Mouse (Mus musculus) neural tube, embryonic 15.5 days (tissue): ENCODE data around the gene Nfix. TPM values are rescaled to one million over a fixed set of nuclear protein-coding genes. Genes with fewer than 3 reads are reported as not detected.
"Not testable (repeated sequence)": the region's sequence is repeated elsewhere in the genome, so short reads cannot be mapped to it uniquely, and the experiment has no call there.

ENCODE experiments used
- ATAC-seq: fragments of 200-750 bp; cut with Nextera tagmentation; 2 replicates; pipeline ENCODE4 v1.8.0; 2017; ENCODE audit warnings: mild to moderate bottlenecking, moderate TSS enrichment, moderate library complexity; ENCODE audit not compliant: low FRiP score
- H3K27ac ChIP-seq: fragments of 300-500 bp; sonication (generic); replicated peaks from 2 replicates; pipeline ENCODE4 v1.5.1; 2015; ENCODE audit warnings: mild to moderate bottlenecking, inconsistent platforms
- H3K27me3 ChIP-seq: fragments of 300-500 bp; sonication (generic); replicated peaks from 2 replicates; pipeline ENCODE4 v1.6.1; 2015; ENCODE audit warnings: inconsistent platforms
- H3K36me3 ChIP-seq: fragments of 300-500 bp; sonication (generic); 2 replicates; pipeline ENCODE4 v1.6.1; 2015; ENCODE audit warnings: inconsistent platforms
- H3K4me1 ChIP-seq: fragments of 300-500 bp; sonication (generic); 2 replicates; pipeline ENCODE4 v1.6.1; 2015; ENCODE audit warnings: inconsistent platforms
- H3K4me2 ChIP-seq: fragments of 300-500 bp; sonication (generic); 2 replicates; pipeline ENCODE4 v1.6.1; 2015; ENCODE audit warnings: inconsistent platforms, mild to moderate bottlenecking, moderate library complexity
- H3K4me3 ChIP-seq: fragments of 300-500 bp; sonication (generic); replicated peaks from 2 replicates; pipeline ENCODE4 v1.5.1; 2015; ENCODE audit warnings: mild to moderate bottlenecking, inconsistent platforms
- H3K9ac ChIP-seq: fragments of 300-500 bp; sonication (generic); replicated peaks from 2 replicates; pipeline ENCODE4 v1.6.1; 2015; ENCODE audit warnings: mild to moderate bottlenecking, inconsistent platforms
- H3K9me3 ChIP-seq: fragments of 300-500 bp; sonication (generic); replicated peaks from 2 replicates; pipeline ENCODE4 v1.6.1; 2016; ENCODE audit warnings: inconsistent platforms
- WGBS: fragments of 180-500 bp; shearing (Covaris S2); methylation state at CpG from one replicate; pipeline ENCODE4 v1.1.7; 2015; ENCODE audit warnings: mixed read lengths; 5-methylcytosine and 5-hydroxymethylcytosine counted together
- polyA plus RNA-seq: library from polyadenylated mRNA; unstranded; fragments of >200 nt; fragmentation: Nextera tagmentation; extraction: Ambion mirVana; gene quantifications from 2 replicates; pipeline ENCODE4 v1.2.1, GENCODE M21; 2015

Nfix gene
- polyA plus RNA-seq, 1 experiment from 2014 or later = 70.5 TPM

DNA sequence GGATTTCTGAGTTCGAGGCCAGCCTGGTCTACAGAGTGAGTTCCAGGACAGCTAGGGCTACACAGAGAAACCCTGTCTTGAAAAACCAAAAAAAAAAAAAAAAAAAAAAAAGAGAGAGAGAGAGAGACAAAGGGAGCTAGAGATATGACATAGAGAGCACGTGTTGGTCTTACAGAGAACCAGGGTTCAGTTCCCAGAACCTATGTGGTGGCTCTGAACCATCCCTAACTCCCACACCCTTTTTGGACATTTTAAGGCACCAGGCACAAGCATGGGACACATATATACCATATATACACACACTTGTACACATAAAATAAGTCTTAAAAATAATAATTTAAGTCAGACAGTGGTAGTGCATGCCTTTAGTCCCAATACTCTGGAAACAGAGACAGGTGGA, 26.4 kb upstream of the Nfix start:
- not testable (repeated sequence) for H3K4me2 ChIP-seq, H3K36me3 ChIP-seq, H3K27ac ChIP-seq, H3K4me3 ChIP-seq, H3K27me3 ChIP-seq, ATAC-seq, H3K9me3 ChIP-seq, H3K9ac ChIP-seq
- 91% methylated on average over 2 of the region's 2 CpGs for WGBS
- peaks cover 10% of the 10 kb centered on the region for H3K4me1 ChIP-seq

DNA sequence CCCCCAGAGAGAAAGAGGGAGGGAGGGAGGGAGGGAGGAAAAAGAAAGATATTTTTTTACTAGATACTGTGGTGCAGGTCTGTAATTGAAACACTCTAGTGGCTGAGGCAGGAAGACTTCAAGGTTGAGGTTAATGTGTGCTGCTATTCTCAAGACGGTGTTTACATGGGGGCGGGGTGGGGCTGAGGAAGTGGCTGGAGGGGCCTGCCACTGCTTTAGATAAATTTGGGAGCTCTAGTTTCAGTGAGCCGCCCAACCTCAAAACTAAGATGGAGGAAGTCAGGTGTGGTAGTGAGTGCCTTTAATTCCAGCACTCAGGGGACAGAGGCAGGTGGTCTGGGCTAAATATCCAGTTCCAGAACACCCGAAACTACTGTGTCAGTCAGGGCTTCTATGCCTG, 25.5 kb upstream of the Nfix start:
- Histone ChIP-seq H3K4me3 (no peak overlapping the region), H3K36me3 (no peaks in the 10 kb centered on the region), H3K27me3 (no peaks in the 10 kb centered on the region), H3K4me2 (no peak overlapping the region), H3K27ac (no peak overlapping the region), H3K9me3 (no peaks in the 10 kb centered on the region), H3K4me1 (peaks cover 8% of the 10 kb centered on the region), H3K9ac (no peak overlapping the region)
- 69% methylated on average over 4 of the region's 4 CpGs for WGBS
- ATAC-seq = no peak

DNA sequence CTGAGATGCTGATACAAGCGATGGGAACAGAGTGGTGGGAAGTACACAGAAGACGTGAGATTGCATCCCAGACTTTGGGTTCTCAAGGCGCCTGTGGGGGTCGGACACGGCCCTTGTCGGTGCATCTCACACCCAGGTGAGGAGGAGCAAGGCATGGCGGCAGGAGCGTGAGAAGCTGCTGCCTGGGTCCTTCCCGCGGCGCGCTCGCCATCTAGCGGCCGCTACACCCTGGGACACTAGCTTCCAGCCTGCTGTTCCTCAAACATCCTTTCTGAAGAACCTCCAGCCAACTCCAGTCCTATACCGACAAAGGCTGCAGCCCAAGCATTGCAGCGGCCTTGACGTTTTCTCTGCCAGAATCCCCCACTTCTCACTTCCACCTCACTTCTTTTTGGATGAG, 23.5 kb upstream of the Nfix start:
- peak; percentile 91 for ATAC-seq

DNA sequence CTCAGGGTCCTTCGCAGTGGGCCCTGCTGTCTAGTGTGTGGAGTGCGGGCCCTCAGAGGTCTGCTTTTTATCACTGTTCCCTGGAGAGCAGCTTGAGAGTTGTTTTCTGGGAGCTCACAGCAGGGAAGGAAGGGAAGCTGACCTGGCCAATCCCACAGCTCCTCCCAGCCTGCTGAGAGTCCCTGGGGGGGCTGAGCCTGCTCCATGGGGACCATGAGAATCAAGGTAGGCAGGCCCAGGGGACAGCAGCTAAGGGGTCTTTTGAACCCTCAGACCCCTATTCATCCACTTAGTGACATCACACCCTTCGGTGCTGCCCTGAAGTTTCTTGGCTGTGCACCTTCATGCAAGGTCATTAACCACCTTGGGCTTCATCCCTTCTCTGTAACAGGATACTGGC, 22.6 kb upstream of the Nfix start, which contains the start of gene Dand5:
Gene Dand5 (minus strand): TSS at position 101 of the 400 bp plus-strand sequence.
- WGBS = 30% methylated on average over 3 of the region's 3 CpGs
- Histone ChIP-seq H3K27me3 (no peaks in the 10 kb centered on the region; the same call in 1 of the 2 replicates), H3K4me2 (peak within 1 kb of the TSS; percentile 62), H3K9me3 (no peaks in the 10 kb centered on the region), H3K4me3 (peak within 1 kb of the TSS; percentile 33), H3K9ac (peak within 1 kb of the TSS; percentile 40; the same call in 1 of the 2 replicates), H3K4me1 (peaks cover 8% of the 10 kb centered on the region), H3K36me3 (no peaks in the 10 kb centered on the region), H3K27ac (no peak within 1 kb of the TSS)
- ATAC-seq = 0 out of 2 replicates have a peak, but pooled peaks have one; percentile 11

More for the DNA sequence above, 23.5 kb upstream of the Nfix start:
- WGBS = under 1% methylated on average over 18 of the region's 18 CpGs
- peak overlapping the region; percentile 33 for H3K4me3 ChIP-seq
- peaks cover 8% of the 10 kb centered on the region for H3K4me1 ChIP-seq
- H3K36me3 ChIP-seq = no peaks in the 10 kb centered on the region
- H3K9ac ChIP-seq = peak overlapping the region; percentile 40; the same call in 1 of the 2 replicates
- peak overlapping the region; percentile 62 for H3K4me2 ChIP-seq
- no peaks in the 10 kb centered on the region; the same call in 1 of the 2 replicates for H3K27me3 ChIP-seq
- H3K27ac ChIP-seq = no peak overlapping the region
- H3K9me3 ChIP-seq = no peaks in the 10 kb centered on the region

DNA sequence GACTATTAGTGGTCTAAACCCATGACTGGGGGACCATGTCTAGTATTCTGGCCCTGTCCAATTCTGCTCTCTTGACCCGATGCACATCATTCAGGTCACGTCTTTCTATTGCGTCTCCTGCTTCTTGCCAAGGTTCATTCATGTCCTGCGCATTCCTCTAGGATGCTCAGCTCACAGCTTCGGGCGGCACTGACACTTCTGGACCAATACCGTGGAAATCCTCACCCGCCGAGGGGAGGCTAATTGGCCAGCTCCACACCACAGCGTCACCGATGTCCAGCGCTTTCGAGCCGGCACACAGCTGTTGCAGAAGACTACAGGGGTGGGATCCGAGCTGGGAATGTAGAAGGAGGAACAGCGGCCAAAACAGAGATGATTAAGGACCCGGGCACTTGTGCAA, 16.0 kb upstream of the Nfix start:
- Histone ChIP-seq H3K27me3 (peaks cover 5% of the 10 kb centered on the region; the same call in 1 of the 2 replicates), H3K4me3 (no peak overlapping the region), H3K9ac (no peak overlapping the region), H3K9me3 (no peaks in the 10 kb centered on the region), H3K36me3 (no peaks in the 10 kb centered on the region), H3K4me2 (no peak overlapping the region), H3K4me1 (peaks cover 23% of the 10 kb centered on the region), H3K27ac (no peak overlapping the region)
- ATAC-seq = no peak
- WGBS = 77% methylated on average over 17 of the region's 17 CpGs

DNA sequence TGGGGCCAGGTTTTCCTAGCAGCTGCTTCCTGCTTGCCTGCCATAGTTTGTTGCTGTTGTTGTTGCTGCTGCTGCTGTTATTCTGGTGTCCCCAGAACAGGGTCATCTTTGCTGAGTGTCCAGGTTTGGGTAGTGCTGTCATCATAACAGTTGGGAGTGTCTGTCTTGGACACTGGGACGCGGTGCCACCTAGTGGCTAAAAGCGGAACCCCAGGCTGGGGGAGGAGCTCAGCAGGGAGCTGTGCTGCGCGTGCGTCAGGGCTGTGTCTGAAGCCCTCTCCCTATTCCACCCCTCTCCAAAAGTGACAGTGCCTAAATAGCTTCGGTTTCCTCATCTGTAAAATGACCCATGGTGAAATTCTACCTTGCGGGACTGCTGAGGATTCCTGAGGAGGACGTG, 15.4 kb upstream of the Nfix start:
- peak; percentile 53 for ATAC-seq
- peaks cover 29% of the 10 kb centered on the region for H3K4me1 ChIP-seq
- H3K9me3 ChIP-seq = no peaks in the 10 kb centered on the region
- no peak overlapping the region for H3K4me2 ChIP-seq
- WGBS = 16% methylated on average over 9 of the region's 9 CpGs
- no peaks in the 10 kb centered on the region for H3K36me3 ChIP-seq
- H3K27ac ChIP-seq = peak overlapping the region; percentile 69
- peaks cover 5% of the 10 kb centered on the region; the same call in 1 of the 2 replicates for H3K27me3 ChIP-seq
- H3K9ac ChIP-seq = no peak overlapping the region
- no peak overlapping the region for H3K4me3 ChIP-seq

DNA sequence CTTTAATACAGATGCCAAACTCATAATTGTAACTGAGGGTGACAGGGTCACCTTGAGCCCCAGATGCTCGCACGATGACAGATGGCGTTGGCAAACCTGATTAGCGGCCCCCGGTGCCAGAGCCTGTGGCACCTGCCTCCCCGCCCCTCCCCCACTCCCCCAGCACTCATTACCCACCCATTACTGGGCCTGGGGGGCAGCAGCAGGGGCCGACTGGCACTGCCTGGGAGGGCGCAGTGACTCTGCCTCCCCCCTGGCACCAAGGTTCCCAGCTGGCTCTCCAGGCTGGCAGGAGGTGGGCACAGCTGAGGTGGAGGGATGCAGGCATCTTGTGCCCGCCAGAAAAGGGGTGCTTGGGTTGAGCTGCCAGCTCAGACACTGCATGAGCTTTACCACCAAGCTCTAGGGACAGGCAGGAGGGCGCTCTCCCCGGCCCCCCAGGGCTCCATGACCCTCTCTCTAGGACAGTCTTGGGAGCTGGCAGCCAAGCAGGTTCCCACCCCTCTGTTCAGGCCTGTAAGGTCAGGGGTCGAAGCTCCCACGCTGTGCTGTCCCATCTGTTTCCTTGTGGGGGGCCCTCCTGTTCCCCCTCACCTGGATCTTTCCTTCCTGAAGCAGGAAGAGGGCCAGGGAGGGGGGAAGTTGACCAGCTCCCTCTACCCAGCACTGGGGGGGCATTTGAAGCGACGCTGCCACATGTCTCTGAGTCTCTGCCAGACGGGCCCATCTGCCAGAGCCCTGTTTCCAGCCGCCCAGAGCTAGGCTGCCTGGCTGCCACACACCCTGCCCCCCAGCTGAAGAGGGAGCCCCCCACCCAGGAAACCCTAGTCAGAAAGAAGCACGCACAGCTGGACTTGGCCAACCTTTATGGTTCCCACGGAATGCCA, 14.7 kb upstream of the Nfix start:
- WGBS = 23% methylated on average over 18 of the region's 19 CpGs

DNA sequence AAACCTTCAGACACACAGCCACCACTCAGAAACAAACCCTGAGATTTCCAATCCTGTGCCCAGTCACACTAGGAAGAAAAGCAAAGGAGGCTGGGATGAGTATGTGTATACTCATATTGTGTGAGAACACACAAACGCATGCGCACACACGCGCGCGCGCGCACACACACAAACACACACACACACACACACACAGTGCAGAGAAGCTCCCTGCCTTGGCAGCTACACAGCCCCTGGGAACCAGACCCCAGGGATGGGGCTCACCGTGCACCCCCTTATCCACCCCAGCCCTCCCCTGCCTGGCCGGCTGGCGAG, 14.1 kb upstream of the Nfix start:
- Histone ChIP-seq H3K4me3 (no peak overlapping the region), H3K4me2 (no peak overlapping the region), H3K9ac (no peak overlapping the region), H3K27me3 (peaks cover 5% of the 10 kb centered on the region; the same call in 1 of the 2 replicates), H3K36me3 (no peaks in the 10 kb centered on the region), H3K27ac (peak overlapping the region; percentile 69), H3K4me1 (peaks cover 33% of the 10 kb centered on the region), H3K9me3 (no peaks in the 10 kb centered on the region)
- ATAC-seq = peak; percentile 11; the same call in 1 of the 2 replicates
- 57% methylated on average over 11 of the region's 11 CpGs for WGBS

More for the DNA sequence above, 14.7 kb upstream of the Nfix start:
- Histone ChIP-seq H3K36me3 (no peaks in the 10 kb centered on the region), H3K27ac (peak overlapping the region; percentile 69), H3K4me3 (no peak overlapping the region), H3K9ac (0 out of 2 replicates have a peak overlapping the region, but pooled peaks have one; percentile 18), H3K4me2 (no peak overlapping the region), H3K4me1 (peaks cover 31% of the 10 kb centered on the region), H3K27me3 (peaks cover 5% of the 10 kb centered on the region; the same call in 1 of the 2 replicates), H3K9me3 (no peaks in the 10 kb centered on the region)
- peak; percentile 16; the same call in 1 of the 2 replicates for ATAC-seq

DNA sequence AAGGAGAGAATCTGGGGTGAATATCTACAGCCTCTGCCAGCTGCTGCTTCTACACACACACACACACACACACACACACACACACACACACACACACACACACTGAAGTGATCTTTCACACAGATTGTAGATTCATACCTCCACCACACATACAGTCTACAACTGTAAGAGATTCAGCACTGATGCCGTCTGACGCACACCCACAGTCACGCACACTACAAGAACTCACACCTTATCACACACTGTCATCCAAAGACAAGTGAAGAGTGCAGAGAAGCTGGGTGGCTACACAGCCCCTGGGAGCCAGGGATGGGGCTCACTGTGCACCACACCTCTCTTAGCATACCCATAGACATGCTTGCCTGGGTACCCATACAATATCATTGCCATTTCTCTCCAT, 13.7 kb upstream of the Nfix start:
- Histone ChIP-seq H3K4me2 (no peak overlapping the region), H3K27me3 (peaks cover 8% of the 10 kb centered on the region; the same call in 1 of the 2 replicates), H3K9ac (no peak overlapping the region), H3K36me3 (no peaks in the 10 kb centered on the region), H3K4me3 (no peak overlapping the region), H3K4me1 (peaks cover 33% of the 10 kb centered on the region), H3K27ac (peak overlapping the region; percentile 69), H3K9me3 (no peaks in the 10 kb centered on the region)
- no peak for ATAC-seq
- WGBS = 81% methylated on average over 3 of the region's 3 CpGs

DNA sequence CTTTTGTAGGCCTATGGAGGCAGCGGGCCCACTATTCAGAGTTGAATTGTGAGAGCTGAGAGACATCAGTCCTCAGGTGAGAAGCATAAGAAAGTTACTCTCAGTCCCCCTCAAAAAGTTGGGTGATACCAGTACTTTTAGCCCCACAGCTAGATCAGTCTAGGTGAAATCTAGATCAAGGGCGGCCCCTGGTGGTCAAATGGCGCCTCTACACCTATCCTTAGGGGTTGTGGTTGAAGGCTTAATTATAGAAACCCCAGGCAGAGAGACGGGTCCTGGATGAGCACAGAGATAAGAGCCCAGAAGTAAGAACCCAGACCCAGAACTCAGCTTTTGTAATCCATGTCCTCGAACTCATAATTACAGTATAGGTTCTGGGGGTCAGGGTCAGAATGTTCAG, 12.9 kb upstream of the Nfix start:
- Histone ChIP-seq H3K27me3 (peaks cover 8% of the 10 kb centered on the region; the same call in 1 of the 2 replicates), H3K4me1 (peaks cover 33% of the 10 kb centered on the region), H3K36me3 (no peaks in the 10 kb centered on the region), H3K27ac (peak overlapping the region; percentile 49; the same call in 1 of the 2 replicates), H3K4me2 (no peak overlapping the region), H3K9ac (no peak overlapping the region), H3K4me3 (no peak overlapping the region), H3K9me3 (no peaks in the 10 kb centered on the region)
- ATAC-seq = no peak
- WGBS = 2% methylated on average over 5 of the region's 5 CpGs

DNA sequence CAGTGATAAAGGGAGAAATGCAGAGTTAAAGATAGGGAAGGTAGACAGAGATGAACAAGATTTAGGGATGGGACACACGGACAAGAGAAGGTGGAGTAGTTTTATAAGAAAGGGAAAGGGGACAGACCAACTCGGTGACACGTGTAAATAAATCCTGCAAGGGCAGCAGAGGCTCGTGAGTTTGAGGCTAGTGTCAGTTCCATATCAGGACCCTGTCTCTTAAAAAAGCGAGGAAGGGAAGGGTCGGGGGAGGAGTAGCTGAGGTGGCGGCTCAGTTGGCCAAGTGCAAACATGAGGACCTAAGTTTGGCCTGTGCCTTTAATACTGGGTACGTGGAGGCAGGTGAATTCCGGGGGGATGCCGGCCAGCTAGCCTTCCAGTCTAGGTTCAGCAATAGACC, 11.2 kb upstream of the Nfix start:
- Histone ChIP-seq H3K4me3 (peak overlapping the region; percentile 32), H3K27ac (peak overlapping the region; percentile 42), H3K4me1 (peaks cover 33% of the 10 kb centered on the region), H3K36me3 (no peaks in the 10 kb centered on the region), H3K4me2 (peak overlapping the region; percentile 59), H3K27me3 (peaks cover 15% of the 10 kb centered on the region; the same call in 1 of the 2 replicates), H3K9ac (no peak overlapping the region; the same call in 1 of the 2 replicates), H3K9me3 (no peaks in the 10 kb centered on the region)
- no peak for ATAC-seq
- WGBS = 14% methylated on average over 10 of the region's 10 CpGs

DNA sequence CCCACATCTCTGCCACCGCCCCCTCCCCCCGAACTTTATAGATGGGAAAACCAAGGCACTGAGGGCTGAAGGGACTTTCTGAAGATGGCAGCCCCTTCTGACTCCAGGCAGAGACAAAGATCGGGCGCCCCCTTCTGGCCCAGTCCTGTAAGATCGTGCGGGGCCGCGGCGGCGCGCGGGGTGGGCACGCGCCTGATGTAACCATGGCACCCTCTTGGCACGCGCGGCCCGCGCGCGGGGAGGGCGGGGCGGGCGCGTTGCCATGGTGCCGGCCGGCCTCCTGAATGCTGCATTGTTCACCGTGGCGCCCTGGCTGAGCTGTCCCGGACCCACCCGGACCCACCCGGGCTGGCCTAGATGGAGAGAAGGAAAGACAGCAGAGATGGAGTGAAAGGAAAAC, 10.8 kb upstream of the Nfix start:
- peak overlapping the region; percentile 59 for H3K4me2 ChIP-seq
- under 1% methylated on average over 32 of the region's 32 CpGs for WGBS
- peaks cover 17% of the 10 kb centered on the region; the same call in 1 of the 2 replicates for H3K27me3 ChIP-seq
- H3K9ac ChIP-seq = no peak overlapping the region; the same call in 1 of the 2 replicates
- ATAC-seq = peak; percentile 73
- no peaks in the 10 kb centered on the region for H3K9me3 ChIP-seq
- H3K36me3 ChIP-seq = no peaks in the 10 kb centered on the region
- H3K27ac ChIP-seq = peak overlapping the region; percentile 42
- H3K4me3 ChIP-seq = peak overlapping the region; percentile 32
- H3K4me1 ChIP-seq = peaks cover 33% of the 10 kb centered on the region
